Mouse (Mus musculus) hindbrain, postnatal 0 days (tissue): ENCODE measurements around the gene Glb1l3. TPM values are rescaled to one million over a fixed set of nuclear protein-coding genes. Genes with fewer than 3 reads are reported as not detected.

ENCODE experiments used
- ATAC-seq: fragments of 200-750 bp; cut with Nextera tagmentation; 2 replicates; pipeline ENCODE4 v1.8.0; 2017; ENCODE audit warnings: mild to moderate bottlenecking, moderate TSS enrichment, moderate library complexity
- DNase-seq: peaks from one replicate; pipeline ENCODE4 v3.0.0-alpha.2; 2015; ENCODE audit warnings: low spot score
- H3K27ac ChIP-seq: fragments of 300-500 bp; sonication (generic); 2 replicates; pipeline ENCODE4 v1.5.1; 2014; ENCODE audit warnings: mild to moderate bottlenecking
- H3K27me3 ChIP-seq: fragments of 300-500 bp; sonication (generic); 2 replicates; pipeline ENCODE4 v1.6.1; 2014; ENCODE audit warnings: low read length, mixed read lengths; ENCODE audit not compliant: insufficient read depth
- H3K36me3 ChIP-seq: fragments of 300-500 bp; sonication (generic); 2 replicates; pipeline ENCODE4 v1.6.1; 2014; ENCODE audit warnings: low read length, mixed read lengths; ENCODE audit not compliant: insufficient read depth
- H3K4me1 ChIP-seq: fragments of 300-500 bp; sonication (generic); 2 replicates; pipeline ENCODE4 v1.6.1; 2014; ENCODE audit warnings: antibody characterized with exemption, low read length, mixed read lengths; ENCODE audit not compliant: insufficient read depth
- H3K4me2 ChIP-seq: fragments of 300-500 bp; sonication (generic); 2 replicates; pipeline ENCODE4 v1.6.1; 2014; ENCODE audit warnings: low read depth, mild to moderate bottlenecking, low read length, moderate library complexity, mixed read lengths
- H3K4me3 ChIP-seq: fragments of 300-500 bp; sonication (generic); 2 replicates; pipeline ENCODE4 v1.5.1; 2014; ENCODE audit warnings: low read length
- H3K9ac ChIP-seq: fragments of 300-500 bp; sonication (generic); replicated peaks from 2 replicates; pipeline ENCODE4 v1.6.1; 2014; ENCODE audit warnings: mild to moderate bottlenecking, low read length, moderate library complexity, mixed read lengths
- H3K9me3 ChIP-seq: fragments of 300-500 bp; sonication (generic); 2 replicates; pipeline ENCODE4 v1.6.1; 2016; ENCODE audit warnings: low read length, mixed read lengths
- CTCF ChIP-seq: IDR thresholded peaks from 2 replicates; pipeline ENCODE4 v1.5.1; 2016; ENCODE audit warnings: antibody characterized with exemption, control low read depth, low read depth
- WGBS: fragments of 180-500 bp; shearing (Covaris S2); extraction: QIAGEN DNeasy Blood & Tissue Kit; methylation state at CpG from one replicate; pipeline ENCODE4 v1.1.7; 2014; 5-methylcytosine and 5-hydroxymethylcytosine counted together
- polyA plus RNA-seq: library from polyadenylated mRNA; unstranded; fragments of >200 nt; fragmentation: Nextera tagmentation; extraction: Ambion mirVana; gene quantifications from 2 replicates; pipeline ENCODE4 v1.2.1, GENCODE M21; 2015
- total RNA-seq: library from RNA; depleted of rRNA; stranded (reverse); fragments of >200 nt; gene quantifications from 2 replicates; pipeline ENCODE4 v1.2.3, GENCODE M21; 2014; rRNA removed

The Glb1l3 gene
- total and polyA plus RNA-seq, 2 experiments from 2014 or later: 0.39 TPM; not detected in 1

- H3K9me3 ChIP-seq: no peaks in the 10 kb centered on the region
- H3K27ac ChIP-seq: no peak overlapping the region
- no peaks in the 10 kb centered on the region for H3K27me3 ChIP-seq
- no peak overlapping the region for H3K9ac ChIP-seq
- no peak overlapping the region for H3K4me3 ChIP-seq
- H3K4me1 ChIP-seq: no peaks in the 10 kb centered on the region
- DNase-seq (no peak), ATAC-seq (0 out of 2 replicates have a peak, but pooled peaks have one; percentile 38)
- no peak overlapping the region for H3K4me2 ChIP-seq
- TF ChIP-seq CTCF: no peak
- 83% methylated on average over 2 of the region's 2 CpGs for WGBS
- no peaks in the 10 kb centered on the region for H3K36me3 ChIP-seq
Observed at GRCm38 (mm10) chr9:26775700-26776099, 85.0 kb downstream of the Glb1l3 start.

GRCm38 (mm10) chr9:26768181-26768580, 92.5 kb downstream of the Glb1l3 start:
- TF ChIP-seq CTCF: no peak

More at GRCm38 (mm10) chr9:26768181-26768580, 92.5 kb downstream of the Glb1l3 start:
- Histone ChIP-seq H3K36me3 (peaks cover 2% of the 10 kb centered on the region; the same call in 1 of the 2 replicates), H3K4me1 (no peaks in the 10 kb centered on the region), H3K27ac (no peak overlapping the region), H3K4me3 (no peak overlapping the region), H3K9ac (no peak overlapping the region), H3K27me3 (no peaks in the 10 kb centered on the region), H3K4me2 (no peak overlapping the region), H3K9me3 (no peaks in the 10 kb centered on the region)
- 90% methylated on average over 3 of the region's 3 CpGs for WGBS
- DNase-seq: no peak
- no peak for ATAC-seq

Other genes with a start within 250 kb of the Glb1l3 start
- 180 and 203 TPM in 2 replicates for gene B3gat1, start 127.2 kb downstream of the Glb1l3 start, total RNA-seq
- gene B3gat1, start 127.2 kb downstream of the Glb1l3 start, polyA plus RNA-seq: 32.8 and 37.6 TPM in 2 replicates
- 1.9 and 7.4 TPM in 2 replicates for gene Glb1l2, start 54.4 kb downstream of the Glb1l3 start, total RNA-seq
- 2.6 and 3.1 TPM in 2 replicates for gene Glb1l2, start 54.4 kb downstream of the Glb1l3 start, polyA plus RNA-seq
- 0.11 and 0.16 TPM in 2 replicates for gene Gm1110, start 62.2 kb upstream of the Glb1l3 start, total RNA-seq
- gene Gm1110, start 62.2 kb upstream of the Glb1l3 start, polyA plus RNA-seq: 0.61 and 0.81 TPM in 2 replicates
- 12.7 and 24.0 TPM in 2 replicates for gene Acad8, start 138.7 kb upstream of the Glb1l3 start, total RNA-seq
- gene Acad8, start 138.7 kb upstream of the Glb1l3 start, polyA plus RNA-seq: 29.4 and 32.5 TPM in 2 replicates
- gene Thyn1, start 138.8 kb upstream of the Glb1l3 start, total RNA-seq: 35.3 and 36.9 TPM in 2 replicates
- 147 and 148 TPM in 2 replicates for gene Thyn1, start 138.8 kb upstream of the Glb1l3 start, polyA plus RNA-seq
- 141 and 162 TPM in 2 replicates for gene Vps26b, start 169.2 kb upstream of the Glb1l3 start, total RNA-seq
- 69.2 and 74.3 TPM in 2 replicates for gene Vps26b, start 169.2 kb upstream of the Glb1l3 start, polyA plus RNA-seq
- 21.3 and 22.3 TPM in 2 replicates for gene Ncapd3, start 169.3 kb upstream of the Glb1l3 start, total RNA-seq
- gene Ncapd3, start 169.3 kb upstream of the Glb1l3 start, polyA plus RNA-seq: 6.9 and 7.4 TPM in 2 replicates